Mouse (Mus musculus) gastrocnemius, postnatal 4 days (tissue): Measurements from ENCODE around the gene Tgfbr1. TPM values are rescaled to one million over a fixed set of nuclear protein-coding genes. Genes with fewer than 3 reads are reported as not detected.

ENCODE experiments used
- DNase-seq, 2 experiments: peaks; one replicate each; pipeline ENCODE4 v3.0.0; 2021 to 2022; ENCODE audit warnings: low spot score in 2 of 2, mixed read lengths in 2 of 2
- total RNA-seq, 2 experiments: library from RNA; stranded (reverse); gene quantifications; 2 replicates each; pipeline ENCODE4 v1.2.3; 2021

The Tgfbr1 gene
- total RNA-seq, 2 experiments from 2014 or later: 35.2 to 40.8 TPM

DNA sequence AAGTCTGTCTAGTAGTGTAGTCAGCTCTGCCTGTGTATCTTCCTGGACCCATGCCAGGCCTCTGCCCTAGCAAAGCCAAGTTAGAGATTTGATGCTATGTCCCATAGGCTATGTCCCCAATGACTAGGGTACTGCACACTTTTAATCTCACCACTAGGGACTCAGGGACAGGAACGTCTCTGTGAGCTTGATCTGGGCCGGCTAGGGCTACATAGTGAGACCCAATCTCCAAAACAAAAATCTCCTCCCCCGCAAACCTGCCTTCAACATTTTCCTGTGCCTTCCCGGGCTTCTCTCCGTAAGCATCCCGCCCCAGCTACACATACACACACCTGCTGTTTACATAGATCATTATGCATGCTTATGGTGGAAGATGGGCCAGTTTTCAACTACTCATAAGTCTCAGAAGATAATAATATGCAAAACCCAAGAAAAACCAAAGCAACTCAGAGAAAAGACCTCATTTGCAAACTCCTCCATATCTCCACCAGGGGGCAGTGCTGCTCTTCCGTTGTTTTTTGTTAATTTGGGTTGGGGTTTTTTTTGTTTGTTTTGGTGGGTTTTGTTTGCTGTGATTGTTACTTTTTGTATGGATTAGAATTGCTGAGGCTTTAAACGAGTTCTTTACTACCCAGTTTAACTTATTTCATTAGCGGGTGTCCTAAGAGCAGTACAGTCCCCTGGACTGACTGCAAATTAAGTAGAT, 66.4 kb downstream of the Tgfbr1 start:
- DNase-seq: no peak

DNA sequence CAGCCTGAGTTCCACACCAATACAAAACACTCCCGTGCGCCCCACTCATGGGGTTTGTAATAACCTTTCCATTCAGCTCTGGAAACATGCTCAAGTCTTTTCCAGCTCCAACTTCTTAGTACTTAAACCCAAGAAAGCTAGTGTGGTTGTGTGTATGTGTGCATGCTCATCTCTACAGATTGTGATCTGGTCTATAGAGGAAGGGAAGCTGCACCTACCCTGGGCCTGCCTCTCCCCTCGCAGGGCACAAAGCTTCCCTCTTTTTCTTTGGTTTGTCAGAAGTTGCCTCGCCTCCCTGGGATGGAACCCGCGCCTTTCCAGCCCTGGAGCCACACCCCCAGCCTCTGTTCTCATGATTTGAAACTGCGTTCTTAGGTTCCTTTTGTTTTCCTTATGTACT, 67.2 kb downstream of the Tgfbr1 start:
- no peak for DNase-seq

DNA sequence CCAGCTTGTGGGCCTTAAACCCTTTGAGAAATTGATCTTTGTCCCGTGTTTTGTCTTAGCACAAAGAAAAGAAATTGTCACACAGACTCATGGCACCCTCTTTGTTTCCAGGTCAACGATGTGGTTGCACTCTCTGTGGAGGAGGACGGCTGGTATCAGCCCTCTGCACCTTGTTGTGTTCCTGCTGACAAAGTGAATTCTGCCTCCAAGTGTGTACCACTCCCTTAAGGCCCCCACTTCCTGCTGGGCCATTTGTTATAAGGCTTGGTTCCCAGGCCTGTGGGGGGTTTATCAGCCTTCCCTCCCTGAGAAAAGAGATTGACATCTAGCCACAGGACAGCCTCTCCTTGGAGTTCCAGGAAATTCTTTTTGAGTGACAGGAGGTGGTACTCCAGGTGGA, 69.2 kb downstream of the Tgfbr1 start:
- no peak for DNase-seq

DNA sequence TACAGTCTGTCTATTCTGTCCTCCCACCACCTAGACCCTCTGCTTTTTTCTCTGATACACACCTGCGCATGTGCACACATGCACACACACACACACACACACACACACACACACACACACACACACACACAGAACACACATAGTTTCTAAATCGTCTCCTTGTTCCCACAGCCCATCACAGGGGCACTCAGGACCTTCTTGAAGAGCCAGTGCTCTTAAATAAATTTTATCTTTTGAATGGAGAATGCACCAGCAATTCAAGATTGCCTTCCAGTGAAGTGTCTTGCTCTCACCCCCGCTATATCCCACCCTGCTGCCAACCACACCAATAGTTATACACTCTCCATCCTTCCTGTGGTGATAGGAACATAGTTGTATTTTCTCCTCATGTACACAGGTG, 69.9 kb downstream of the Tgfbr1 start:
- DNase-seq: no peak

DNA sequence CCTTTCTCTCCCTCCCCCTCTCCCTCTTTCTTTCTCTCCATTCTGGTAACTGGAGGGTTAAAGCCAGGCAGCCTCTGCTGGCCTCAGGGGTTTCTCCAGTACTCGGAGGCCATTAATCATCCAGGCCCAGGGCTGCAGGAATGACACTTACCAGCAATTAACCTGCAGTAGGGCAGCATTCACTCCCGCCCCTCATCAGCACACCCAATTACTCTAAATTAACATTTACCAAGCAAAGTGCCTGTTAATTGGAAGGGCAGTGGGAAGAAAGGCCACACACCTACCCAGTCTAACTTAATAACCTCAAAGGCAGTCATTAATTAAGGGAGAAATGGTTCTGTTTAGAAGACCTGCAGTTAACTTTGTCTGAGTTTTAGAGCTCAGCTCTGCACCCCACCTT, 71.4 kb downstream of the Tgfbr1 start:
- DNase-seq: no peak

DNA sequence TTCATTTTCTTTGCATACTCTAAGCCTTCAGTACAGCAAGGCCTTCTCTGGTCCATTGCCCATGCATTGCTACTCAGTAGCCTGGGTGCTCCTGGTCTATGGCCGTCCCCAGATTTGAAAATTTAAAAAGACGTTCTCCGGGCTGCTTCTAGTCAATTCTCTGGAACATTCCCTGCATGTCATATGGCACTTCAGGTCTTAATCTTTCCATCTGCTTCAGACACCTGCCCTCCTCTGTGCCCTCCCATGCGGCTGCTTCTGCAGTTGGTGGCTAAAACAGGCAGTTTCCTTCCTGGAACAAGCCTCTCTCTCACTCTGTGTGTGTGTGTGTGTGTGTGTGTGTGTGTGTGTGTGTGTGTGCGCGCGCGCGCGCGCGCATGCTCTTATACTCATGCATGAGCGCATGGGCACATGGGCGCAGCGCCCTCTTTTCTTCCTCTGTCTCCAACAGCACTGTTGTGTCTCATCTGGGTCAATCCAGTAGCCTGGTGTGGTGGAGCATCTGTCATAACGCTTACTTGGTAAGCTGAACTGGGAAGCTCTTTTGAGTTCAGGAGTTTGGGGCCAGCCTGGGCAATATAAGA, 72.3 kb downstream of the Tgfbr1 start:
- no peak for DNase-seq

DNA sequence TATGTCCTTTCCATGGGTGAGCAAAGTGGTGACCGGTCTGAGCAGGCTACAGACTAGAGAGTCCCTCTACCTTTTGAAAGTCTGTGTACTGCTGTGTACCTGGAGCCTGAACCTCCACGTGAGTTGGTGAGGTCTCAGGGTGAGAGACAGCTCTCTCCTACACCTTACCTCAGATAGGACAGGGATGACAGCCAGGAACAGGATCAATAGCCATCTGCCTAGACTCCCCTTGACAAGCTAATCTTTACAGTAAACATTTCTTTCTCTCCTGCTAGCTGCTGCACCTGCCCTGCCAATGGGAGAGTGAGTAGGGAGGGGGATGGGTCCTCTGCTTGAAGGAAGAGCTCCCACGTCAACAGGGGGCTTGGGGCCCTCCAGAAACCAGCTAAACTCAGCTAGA, 74.6 kb downstream of the Tgfbr1 start:
- no peak for DNase-seq

DNA sequence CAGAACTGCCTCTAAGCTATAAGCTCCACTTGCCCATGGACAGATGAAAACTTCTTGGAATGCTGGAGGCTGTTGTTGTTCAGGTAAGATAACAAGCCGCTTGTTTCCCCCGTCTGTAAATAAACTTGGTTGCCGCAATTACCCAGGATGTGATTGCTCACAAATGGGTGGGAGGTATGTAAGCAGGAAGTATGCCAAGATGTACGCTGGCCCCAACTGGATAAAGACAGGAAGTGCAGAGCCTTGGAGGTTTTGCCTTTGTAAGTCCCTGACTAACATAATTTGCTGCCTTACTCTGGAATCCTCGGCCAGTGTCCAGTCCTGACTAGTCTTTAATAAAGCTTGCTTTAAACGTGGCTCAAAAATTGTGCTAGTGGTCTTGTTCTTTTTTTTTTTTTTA, 77.5 kb downstream of the Tgfbr1 start:
- no peak for DNase-seq

DNA sequence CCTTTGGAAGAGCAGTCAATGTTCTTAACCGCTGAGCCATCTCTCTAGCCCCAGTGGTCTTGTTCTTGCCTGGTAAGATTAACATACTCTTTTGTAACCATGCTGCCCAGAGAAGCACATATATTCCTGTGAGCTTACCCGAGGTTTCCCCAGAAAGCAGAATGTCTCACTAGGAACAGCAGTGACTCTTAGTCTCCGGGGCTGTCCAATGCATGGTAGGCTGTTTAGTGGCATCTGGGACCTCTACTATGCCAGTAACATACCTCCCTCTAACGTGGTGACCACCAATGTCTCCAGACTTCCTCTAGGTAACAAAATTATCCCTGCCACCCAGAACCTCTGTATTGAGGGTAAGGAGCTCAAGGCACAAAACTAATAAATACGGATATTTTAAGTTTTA, 78.1 kb downstream of the Tgfbr1 start:
- DNase-seq: no peak

DNA sequence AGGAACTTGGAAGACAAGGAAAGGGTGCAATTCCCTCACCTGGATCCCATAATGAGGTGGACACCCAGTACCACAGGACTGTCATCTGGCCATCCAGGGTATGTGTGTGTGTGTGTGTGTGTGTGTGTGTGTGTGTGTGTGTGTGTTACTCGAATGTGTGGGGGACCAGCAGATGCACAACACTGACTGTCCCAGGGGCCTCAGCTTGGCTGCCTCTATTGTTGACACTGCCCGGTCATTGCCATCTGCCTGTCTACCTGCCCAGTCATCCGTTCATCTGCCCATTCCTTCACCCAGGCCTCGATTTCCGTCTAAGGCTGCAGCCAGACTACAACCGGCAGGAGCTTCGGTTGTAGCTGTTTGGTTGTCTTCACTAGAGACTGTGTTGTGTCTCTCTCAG, 79.7 kb downstream of the Tgfbr1 start:
- no peak for DNase-seq

DNA sequence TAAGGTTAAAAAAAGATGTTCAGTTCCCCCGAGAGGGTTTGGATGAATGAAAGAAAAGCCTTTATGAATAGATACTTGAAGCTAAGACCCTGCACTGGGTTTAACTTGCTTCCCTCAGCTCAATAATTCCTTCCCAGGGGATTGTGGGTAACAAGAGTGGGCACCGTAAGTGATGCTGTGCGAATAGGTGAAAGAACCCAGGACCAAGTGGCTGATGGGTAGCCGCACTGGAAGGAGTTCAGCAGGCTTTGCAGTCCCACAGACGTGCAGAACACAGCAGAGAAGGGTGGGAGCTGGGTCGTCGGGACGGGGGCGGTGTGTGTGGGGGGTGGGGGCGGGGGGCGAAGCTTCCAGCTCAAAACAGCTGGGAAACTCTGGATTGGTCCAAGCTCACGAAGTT, 82.1 kb downstream of the Tgfbr1 start:
- DNase-seq: no peak

DNA sequence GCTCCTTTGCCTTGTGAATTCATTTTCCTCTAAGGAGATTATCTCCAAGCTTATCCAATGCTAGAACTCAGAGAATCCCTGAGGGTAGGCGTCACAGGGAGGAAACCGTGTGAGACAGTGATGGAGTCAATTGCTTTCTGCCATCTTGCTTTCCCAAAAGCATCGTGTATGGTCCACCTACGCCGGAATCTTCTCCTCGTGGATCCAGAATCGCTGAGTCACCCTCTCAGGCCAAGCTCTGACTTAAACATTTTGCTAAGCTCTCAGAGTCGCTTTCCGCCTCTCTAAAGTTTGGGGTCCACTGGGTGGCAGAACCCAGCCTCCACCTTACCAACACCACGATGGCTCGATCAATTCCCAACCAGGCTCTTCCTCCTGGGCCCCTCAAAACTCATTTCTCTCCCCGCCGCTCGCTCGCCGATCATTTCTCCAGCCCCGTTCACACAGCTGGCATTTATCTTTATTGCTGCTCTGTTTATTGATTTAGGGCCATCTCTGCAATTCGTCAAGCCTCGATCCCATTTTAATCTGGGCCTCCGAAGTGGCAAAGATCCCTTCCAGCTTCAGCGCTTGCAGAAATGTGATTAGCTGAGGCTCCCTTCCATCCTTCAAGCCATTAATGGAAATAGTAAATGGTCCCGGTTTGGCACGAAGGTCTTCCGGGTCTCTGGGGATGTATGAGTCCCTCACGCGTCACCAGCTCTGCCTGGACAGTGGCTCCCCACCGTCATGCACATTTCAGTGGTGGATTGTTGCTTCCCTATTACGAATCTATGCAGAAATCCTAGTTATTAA, 82.7 kb downstream of the Tgfbr1 start:
- DNase-seq: no peak

DNA sequence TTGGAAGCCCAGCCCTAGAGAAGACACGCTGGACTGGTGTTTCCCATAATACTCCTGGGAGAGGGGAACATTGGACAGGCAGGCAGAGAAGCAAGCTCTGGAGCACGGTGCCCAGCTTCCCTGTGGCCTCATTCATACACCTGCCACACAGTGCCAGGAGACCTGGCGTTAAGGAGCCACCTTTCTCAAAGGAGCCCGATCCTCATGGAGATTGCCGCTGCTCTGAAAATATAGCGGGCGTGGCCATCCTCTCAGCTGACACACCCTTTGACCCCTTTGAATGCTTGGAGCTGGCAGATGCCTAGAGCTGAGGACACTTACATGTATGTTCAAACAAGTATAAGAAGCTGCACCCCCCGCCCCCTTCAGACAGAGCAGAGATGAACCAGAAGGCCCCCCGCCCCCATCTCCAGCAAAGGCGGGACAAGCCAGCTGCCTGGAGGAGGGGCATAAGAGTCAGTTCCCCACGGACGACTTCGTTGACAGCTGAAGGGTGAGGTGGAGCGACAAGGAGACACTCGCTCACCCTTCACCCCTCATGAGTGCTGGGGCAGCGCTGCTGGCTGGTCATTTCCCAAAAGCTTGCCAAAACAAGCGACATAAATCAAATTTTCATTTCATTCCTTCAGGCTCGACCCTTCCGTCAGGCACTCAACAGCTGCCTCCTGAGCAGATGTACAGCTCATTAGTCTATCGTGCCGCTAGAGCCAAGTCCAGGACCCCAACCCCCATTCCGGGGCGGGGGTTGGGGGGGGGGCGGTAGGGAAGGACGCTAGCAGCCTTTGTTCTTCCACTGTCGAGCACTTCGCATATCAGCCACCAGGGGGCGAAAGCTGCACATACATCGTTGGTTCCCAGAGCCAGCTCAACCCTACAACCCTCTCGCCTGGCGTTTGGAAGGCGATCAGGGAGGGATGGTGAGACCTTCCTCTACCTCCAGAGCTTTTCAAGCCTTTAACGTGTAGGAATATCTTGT, 84.6 kb downstream of the Tgfbr1 start:
- DNase-seq: peak; percentile 79 to 85

DNA sequence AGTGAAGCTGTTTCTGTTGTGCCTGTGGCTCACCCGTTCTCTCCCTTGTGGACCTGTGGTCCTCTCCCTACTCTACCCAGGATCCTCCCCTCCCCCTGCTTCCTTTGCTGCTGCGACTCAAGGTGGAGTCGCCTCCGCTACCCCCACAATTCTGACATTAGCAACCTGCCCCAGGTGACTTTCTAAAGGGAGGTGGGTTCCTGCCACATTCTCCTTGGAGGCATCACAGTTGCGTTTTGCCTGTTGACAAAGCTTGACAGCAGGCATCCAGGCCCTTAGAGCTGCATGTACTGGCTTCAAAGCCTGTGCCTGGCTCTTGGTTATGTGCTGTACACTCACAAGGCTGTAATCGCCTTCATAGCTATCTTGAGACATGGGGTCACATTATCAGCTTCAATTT, 85.9 kb downstream of the Tgfbr1 start:
- no peak for DNase-seq

DNA sequence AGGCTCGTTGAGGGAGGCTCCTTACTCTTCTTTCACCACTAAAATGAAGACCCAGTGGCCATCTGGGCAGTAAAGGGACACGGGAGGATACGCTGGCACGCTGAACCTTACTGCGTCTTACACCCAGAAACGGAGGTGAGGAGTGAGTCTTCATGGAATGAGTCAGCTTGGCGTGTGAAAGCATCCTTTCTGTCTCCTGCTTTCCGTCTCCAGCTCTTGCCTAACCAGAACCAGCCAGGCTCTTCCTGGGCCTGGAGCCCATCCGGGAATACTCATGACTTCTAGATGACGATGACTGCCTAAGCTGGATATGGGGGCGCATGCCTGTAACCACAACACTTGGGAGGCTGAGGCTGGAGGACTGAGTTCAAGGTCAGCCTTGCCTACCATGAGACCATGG, 87.9 kb downstream of the Tgfbr1 start:
- no peak for DNase-seq

DNA sequence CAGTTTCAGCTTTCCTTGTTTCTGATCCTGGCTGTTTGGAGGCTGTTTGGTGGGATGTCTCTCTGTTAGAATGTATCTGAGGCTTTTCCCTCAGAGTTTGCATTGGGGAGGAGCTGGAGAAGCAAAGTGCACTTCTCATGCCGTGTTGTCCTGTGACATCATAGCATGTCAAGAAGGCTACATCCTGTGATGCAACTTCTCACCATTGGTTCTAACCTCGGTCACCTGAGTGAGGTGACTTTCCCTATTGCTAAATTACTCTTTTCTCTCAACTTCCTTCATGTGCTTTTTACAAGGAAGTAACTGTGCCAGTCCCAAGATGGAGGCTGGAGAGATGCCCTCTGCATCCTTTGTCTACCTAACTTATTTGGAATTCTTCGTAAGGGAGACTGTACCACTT, 95.5 kb downstream of the Tgfbr1 start:
- no peak for DNase-seq

DNA sequence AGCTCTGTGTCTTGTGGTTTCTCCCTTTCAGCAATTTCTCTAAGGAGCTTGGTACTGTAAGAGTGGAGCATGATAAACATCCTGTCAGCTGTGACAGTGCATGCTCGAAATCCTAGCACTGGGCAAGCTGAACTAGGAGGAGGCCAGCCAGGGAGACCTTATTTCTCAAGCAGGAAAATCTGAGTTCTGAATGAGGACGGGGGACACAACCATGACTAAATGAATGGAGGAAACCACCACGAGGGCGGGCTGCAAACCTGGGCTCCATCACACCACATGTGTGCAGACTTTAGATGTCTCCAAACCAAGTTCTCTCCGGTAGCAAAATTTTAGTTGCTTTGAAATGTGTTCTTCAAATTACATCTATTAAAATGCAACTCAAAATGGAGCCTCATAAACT, 96.1 kb downstream of the Tgfbr1 start:
- no peak for DNase-seq

DNA sequence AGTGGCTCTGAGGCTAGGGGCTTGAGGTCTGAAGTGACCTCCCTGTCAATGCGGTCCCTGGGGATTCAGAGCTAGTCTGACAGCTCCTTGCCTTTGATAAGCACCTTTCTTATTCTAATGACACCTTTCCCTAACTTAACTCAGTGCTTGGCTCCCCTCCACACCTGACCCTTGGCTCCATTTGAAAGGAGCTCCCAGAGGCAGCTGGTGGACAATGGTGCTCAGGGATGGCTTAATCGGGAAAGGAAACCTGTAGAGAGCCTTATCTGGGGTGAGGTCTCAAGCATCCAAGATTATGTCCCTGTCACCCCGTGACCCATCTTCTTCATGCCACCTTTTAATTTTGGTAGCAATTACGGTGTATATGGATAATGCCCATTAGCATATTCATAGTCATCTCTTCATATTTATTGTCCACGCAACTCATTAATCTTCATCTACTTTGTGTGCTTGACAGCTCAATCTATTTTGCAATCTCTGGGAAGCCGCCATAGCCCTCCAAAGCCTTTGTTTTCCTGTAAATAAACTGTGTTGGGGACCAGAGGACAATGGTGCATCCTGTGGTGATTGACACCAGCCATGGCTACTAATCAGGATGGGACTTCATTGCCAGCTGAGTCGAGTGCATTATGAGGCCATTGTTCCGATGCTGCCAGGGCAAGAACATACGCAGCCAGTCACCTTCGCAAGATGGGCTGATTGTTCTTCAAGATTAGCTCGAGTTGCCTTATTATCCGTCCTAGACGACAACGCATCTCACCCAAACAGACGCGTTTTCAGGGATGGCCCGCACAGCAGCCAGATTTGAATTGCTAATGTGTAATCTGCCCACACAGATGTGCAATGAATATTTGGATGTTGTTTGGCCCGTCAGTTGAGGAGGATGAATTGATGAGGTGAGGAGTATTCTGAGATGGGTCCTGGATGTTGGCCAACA, 96.8 kb downstream of the Tgfbr1 start:
- no peak for DNase-seq
